Mouse (Mus musculus) stomach, embryonic 16.5 days (tissue): Measurements from ENCODE around the gene Pigk. TPM values are rescaled to one million over a fixed set of nuclear protein-coding genes. Genes with fewer than 3 reads are reported as not detected.

ENCODE experiments used
- ATAC-seq: fragments of 200-750 bp; cut with Nextera tagmentation; 2 replicates; pipeline ENCODE4 v1.8.0; 2017; ENCODE audit warnings: moderate number of reproducible peaks, moderate TSS enrichment; ENCODE audit not compliant: insufficient read depth, low FRiP score
- H3K27ac ChIP-seq: fragments of 300-500 bp; sonication (generic); 2 replicates; pipeline ENCODE4 v1.5.1; 2014; ENCODE audit warnings: low read length
- H3K27me3 ChIP-seq: fragments of 300-500 bp; sonication (generic); 2 replicates; pipeline ENCODE4 v1.6.1; 2014; ENCODE audit warnings: low read length, control low read depth, mixed read lengths; ENCODE audit not compliant: control insufficient read depth, insufficient read depth
- H3K36me3 ChIP-seq: fragments of 300-500 bp; sonication (generic); 2 replicates; pipeline ENCODE4 v1.6.1; 2014; ENCODE audit warnings: low read length; ENCODE audit not compliant: control insufficient read depth, insufficient read depth
- H3K4me1 ChIP-seq: fragments of 300-500 bp; sonication (generic); 2 replicates; pipeline ENCODE4 v1.6.1; 2014; ENCODE audit warnings: low read length, control low read depth, mixed read lengths; ENCODE audit not compliant: control insufficient read depth, insufficient read depth
- H3K4me2 ChIP-seq: fragments of 300-500 bp; sonication (generic); 2 replicates; pipeline ENCODE4 v1.6.1; 2014; ENCODE audit warnings: low read depth, low read length, mixed read lengths
- H3K4me3 ChIP-seq: fragments of 300-500 bp; sonication (generic); replicated peaks from 2 replicates; pipeline ENCODE4 v1.5.1; 2014; ENCODE audit warnings: mild to moderate bottlenecking, low read length
- H3K9ac ChIP-seq: fragments of 300-500 bp; sonication (generic); 2 replicates; pipeline ENCODE4 v1.6.1; 2014; ENCODE audit warnings: low read length
- H3K9me3 ChIP-seq: fragments of 300-500 bp; sonication (generic); replicated peaks from 2 replicates; pipeline ENCODE4 v1.6.1; 2016; ENCODE audit warnings: low read length, control low read depth; ENCODE audit not compliant: control insufficient read depth
- WGBS: fragments of 180-500 bp; shearing (Covaris S2); extraction: QIAGEN DNeasy Blood & Tissue Kit; methylation state at CpG from one replicate; pipeline ENCODE4 v1.1.7; 2014; 5-methylcytosine and 5-hydroxymethylcytosine counted together
- polyA plus RNA-seq: library from polyadenylated mRNA; unstranded; fragments of >200 nt; fragmentation: Nextera tagmentation; extraction: Ambion mirVana; gene quantifications from 2 replicates; pipeline ENCODE4 v1.2.1, GENCODE M21; 2015

The Pigk gene
- polyA plus RNA-seq, 1 experiment from 2014 or later, result 39.0 TPM

GRCm38 (mm10) chr3:152866035-152866965 is 152.4 kb downstream of the Pigk start:
- Histone ChIP-seq H3K9me3 (no peaks in the 10 kb centered on the region), H3K27me3 (no peaks in the 10 kb centered on the region), H3K4me1 (no peaks in the 10 kb centered on the region), H3K36me3 (no peaks in the 10 kb centered on the region), H3K9ac (no peak overlapping the region), H3K4me3 (no peak overlapping the region), H3K27ac (no peak overlapping the region), H3K4me2 (no peak overlapping the region)
- no peak for ATAC-seq
- WGBS, result 86% methylated on average over 22 of the region's 22 CpGs

GRCm38 (mm10) chr3:152867654-152868525 is 154.0 kb downstream of the Pigk start:
- ATAC-seq, result no peak
- H3K36me3 ChIP-seq, result no peaks in the 10 kb centered on the region
- H3K9ac ChIP-seq, result no peak overlapping the region
- H3K27me3 ChIP-seq, result no peaks in the 10 kb centered on the region
- H3K27ac ChIP-seq, result no peak overlapping the region
- no peaks in the 10 kb centered on the region for H3K9me3 ChIP-seq
- H3K4me3 ChIP-seq, result no peak overlapping the region
- WGBS, result 78% methylated on average over 12 of the region's 12 CpGs
- no peaks in the 10 kb centered on the region for H3K4me1 ChIP-seq
- no peak overlapping the region for H3K4me2 ChIP-seq

- ATAC-seq, result no peak
- WGBS, result 82% methylated on average over 12 of the region's 12 CpGs
- Histone ChIP-seq H3K4me3 (no peak overlapping the region), H3K4me1 (no peaks in the 10 kb centered on the region), H3K27ac (no peak overlapping the region), H3K27me3 (no peaks in the 10 kb centered on the region), H3K4me2 (no peak overlapping the region), H3K36me3 (no peaks in the 10 kb centered on the region), H3K9me3 (no peaks in the 10 kb centered on the region), H3K9ac (no peak overlapping the region)
These were observed 158.2 kb downstream of the Pigk start for GRCm38 (mm10) chr3:152872054-152872453.

GRCm38 (mm10) chr3:152872596-152872995 is 158.7 kb downstream of the Pigk start:
- H3K4me3 ChIP-seq, result no peak overlapping the region
- no peaks in the 10 kb centered on the region for H3K9me3 ChIP-seq
- WGBS, result 64% methylated on average over 6 of the region's 6 CpGs
- no peak overlapping the region for H3K9ac ChIP-seq
- H3K4me1 ChIP-seq, result no peaks in the 10 kb centered on the region
- H3K4me2 ChIP-seq, result no peak overlapping the region
- no peaks in the 10 kb centered on the region for H3K36me3 ChIP-seq
- H3K27ac ChIP-seq, result no peak overlapping the region
- no peaks in the 10 kb centered on the region for H3K27me3 ChIP-seq
- no peak for ATAC-seq

GRCm38 (mm10) chr3:152874431-152875355 is 160.8 kb downstream of the Pigk start:
- no peaks in the 10 kb centered on the region for H3K4me1 ChIP-seq
- H3K4me3 ChIP-seq, result no peak overlapping the region
- no peaks in the 10 kb centered on the region for H3K9me3 ChIP-seq
- no peak overlapping the region for H3K9ac ChIP-seq
- WGBS, result 91% methylated on average over 17 of the region's 17 CpGs
- no peak for ATAC-seq
- H3K4me2 ChIP-seq, result no peak overlapping the region
- H3K27ac ChIP-seq, result no peak overlapping the region
- H3K36me3 ChIP-seq, result no peaks in the 10 kb centered on the region
- H3K27me3 ChIP-seq, result no peaks in the 10 kb centered on the region

- 86% methylated on average over 6 of the region's 6 CpGs for WGBS
- Histone ChIP-seq H3K27ac (no peak overlapping the region), H3K9me3 (no peaks in the 10 kb centered on the region), H3K4me1 (no peaks in the 10 kb centered on the region), H3K4me3 (no peak overlapping the region), H3K27me3 (no peaks in the 10 kb centered on the region), H3K9ac (no peak overlapping the region), H3K36me3 (no peaks in the 10 kb centered on the region), H3K4me2 (no peak overlapping the region)
- no peak for ATAC-seq
These were observed 161.9 kb downstream of the Pigk start for GRCm38 (mm10) chr3:152875723-152876290.

- Histone ChIP-seq H3K9me3 (no peaks in the 10 kb centered on the region), H3K36me3 (no peaks in the 10 kb centered on the region), H3K4me3 (no peak overlapping the region), H3K4me2 (peak overlapping the region; percentile 20), H3K4me1 (no peaks in the 10 kb centered on the region), H3K27ac (no peak overlapping the region), H3K9ac (no peak overlapping the region), H3K27me3 (no peaks in the 10 kb centered on the region)
- no peak for ATAC-seq
- 33% methylated on average over 15 of the region's 15 CpGs for WGBS
These were observed 166.4 kb downstream of the Pigk start for GRCm38 (mm10) chr3:152880121-152880835.

GRCm38 (mm10) chr3:152881706-152882105 is 167.8 kb downstream of the Pigk start:
- H3K9ac ChIP-seq, result no peak overlapping the region
- H3K9me3 ChIP-seq, result no peaks in the 10 kb centered on the region
- ATAC-seq, result no peak
- H3K4me3 ChIP-seq, result no peak overlapping the region
- WGBS, result 57% methylated on average over 4 of the region's 4 CpGs
- H3K27ac ChIP-seq, result no peak overlapping the region
- no peak overlapping the region for H3K4me2 ChIP-seq
- no peaks in the 10 kb centered on the region for H3K36me3 ChIP-seq
- H3K4me1 ChIP-seq, result no peaks in the 10 kb centered on the region
- no peaks in the 10 kb centered on the region for H3K27me3 ChIP-seq
